Comparison of ENCODE assay signal across 15 mouse cellular contexts in the genomic region with DNA sequence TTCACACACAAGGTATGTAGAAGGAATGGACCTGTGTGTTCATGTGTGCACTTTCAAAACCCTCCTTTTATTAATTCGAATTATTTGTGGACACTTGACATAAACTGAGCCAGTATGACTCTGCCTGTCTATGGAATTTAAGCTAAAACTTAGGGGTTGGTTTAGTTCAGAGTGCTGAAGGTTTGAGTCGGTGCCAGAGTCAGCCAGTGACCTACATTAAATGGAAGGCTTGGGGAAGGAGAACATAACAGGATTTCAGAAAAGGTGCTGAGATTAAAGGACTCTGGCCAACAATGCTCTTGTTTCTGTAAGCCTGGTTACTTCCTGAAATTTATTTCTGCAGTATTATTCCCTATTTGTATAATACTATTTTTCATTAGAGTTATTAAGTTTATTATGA.
"Had no signal": no experiment of that assay in that cellular context is flagged by ENCODE, and none has a peak within 500 bp of the region (broad histone marks: within the 10 kb centered on the region; RNA-seq: fewer than 3 reads in every experiment).

No protein-coding gene starts in this region.

- H3K27me3 ChIP-seq: midbrain, embryonic 12.5 days; midbrain, embryonic 15.5 days; neural tube, embryonic 13.5 days; stomach, embryonic 15.5 days had no signal

- DNase-seq: kidney, postnatal 10 days; layer of hippocampus, postnatal 36 days; liver, postnatal 0 days; lung, embryonic 14.5 days; retina, postnatal 1 day; right cerebral cortex, postnatal 25 days; spleen, adult 18-20 months; thymus, postnatal 25 days had no signal

- H3K4me1 ChIP-seq: midbrain, embryonic 12.5 days; midbrain, embryonic 15.5 days; neural tube, embryonic 13.5 days; stomach, embryonic 15.5 days had no signal

- H3K4me3 ChIP-seq: left cerebral cortex, adult 2 months; midbrain, embryonic 12.5 days; midbrain, embryonic 15.5 days; neural tube, embryonic 13.5 days; stomach, embryonic 15.5 days had no signal

- H3K27ac ChIP-seq: left cerebral cortex, adult 2 months; liver, embryonic 14.5 days; macrophage; midbrain, embryonic 12.5 days; midbrain, embryonic 15.5 days; neural tube, embryonic 13.5 days; stomach, embryonic 15.5 days had no signal

- H3K36me3 ChIP-seq: midbrain, embryonic 12.5 days; midbrain, embryonic 15.5 days; neural tube, embryonic 13.5 days; stomach, embryonic 15.5 days had no signal
